Mouse (Mus musculus): ENCODE data around the gene Klhl6. TPM values are rescaled to one million over a fixed set of nuclear protein-coding genes. Genes with fewer than 3 reads are reported as not detected.

The Klhl6 gene
- polyA plus RNA-seq, 1 experiment from 2014 or later: 7.9 TPM

DNA sequence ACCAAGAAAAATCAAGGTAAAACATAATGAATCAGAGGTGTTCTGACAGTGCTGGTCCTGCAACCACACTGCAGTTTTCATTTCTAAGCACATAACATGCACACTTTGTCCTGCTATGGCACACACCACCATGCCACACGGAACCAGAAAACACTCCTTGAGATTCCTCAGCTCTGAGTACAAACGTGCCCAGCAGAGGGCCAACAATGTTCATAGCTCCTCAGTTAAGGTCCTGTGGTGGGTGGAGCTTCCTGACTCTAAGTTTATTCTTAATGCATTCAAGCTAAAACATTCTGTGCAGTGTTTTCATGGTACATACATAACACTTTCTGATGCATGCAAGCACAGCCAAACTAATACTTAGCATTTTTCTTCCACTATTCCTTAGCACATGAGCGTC, 74.5 kb downstream of the Klhl6 start:
- 63% methylated on average over 3 of the region's 3 CpGs for WGBS
- H3K27ac ChIP-seq: no peak overlapping the region
- no peaks in the 10 kb centered on the region for H3K4me1 ChIP-seq
- no peak overlapping the region for H3K4me2 ChIP-seq
- ATAC-seq (ENCODE audit: insufficient number of reproducible peaks, low FRiP score, low TSS enrichment, low read depth): no peak
- no peaks in the 10 kb centered on the region for H3K27me3 ChIP-seq
- no peaks in the 10 kb centered on the region for H3K9me3 ChIP-seq
- no peaks in the 10 kb centered on the region for H3K36me3 ChIP-seq
- no peak overlapping the region for H3K4me3 ChIP-seq
- H3K9ac ChIP-seq: no peak overlapping the region

- no peak for ATAC-seq (ENCODE audit: insufficient number of reproducible peaks, low FRiP score, low TSS enrichment, low read depth)
- Histone ChIP-seq H3K4me1 (no peaks in the 10 kb centered on the region), H3K27ac (no peak overlapping the region), H3K9me3 (no peaks in the 10 kb centered on the region), H3K4me3 (no peak overlapping the region), H3K36me3 (no peaks in the 10 kb centered on the region), H3K9ac (no peak overlapping the region), H3K27me3 (no peaks in the 10 kb centered on the region), H3K4me2 (no peak overlapping the region)
- WGBS: 35% methylated on average over 2 of the region's 2 CpGs
These were observed 75.7 kb downstream of the Klhl6 start for GRCm38 (mm10) chr16:19907103-19907502.

DNA sequence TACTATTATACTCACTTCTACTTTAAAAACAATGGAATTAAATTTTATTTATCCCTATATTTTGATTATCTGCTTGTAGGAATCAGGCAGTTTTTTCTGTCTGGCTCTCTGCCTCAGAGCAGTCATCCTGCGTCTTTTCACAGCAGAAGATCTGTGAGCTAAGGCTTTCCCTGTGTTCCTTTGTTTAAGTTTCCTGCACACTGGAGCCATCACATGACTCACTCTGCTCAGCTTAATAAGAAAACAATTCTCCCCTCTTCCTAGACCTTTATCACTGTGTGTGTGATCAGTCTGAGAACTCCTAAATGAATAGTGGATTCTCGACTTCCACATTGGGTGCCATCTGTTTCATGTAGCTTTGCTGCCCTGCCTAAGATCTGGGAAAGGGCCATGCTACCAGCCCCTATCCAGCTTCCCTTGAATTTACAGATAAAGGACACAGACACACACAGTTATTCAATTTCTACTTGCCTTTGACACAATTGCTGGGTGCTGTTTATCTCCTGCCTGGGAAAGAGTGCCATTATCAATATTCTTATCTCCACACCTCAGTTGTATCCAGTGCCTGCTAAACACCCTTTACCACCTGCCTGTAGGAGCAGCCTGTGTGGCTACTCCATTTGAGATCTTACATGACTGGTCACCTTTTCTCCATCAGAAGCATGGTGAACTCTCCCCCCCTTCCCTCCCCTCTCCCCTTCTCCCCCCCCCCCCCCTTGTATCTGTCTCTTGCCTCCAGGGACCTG, 77.9 kb downstream of the Klhl6 start:
- no peaks in the 10 kb centered on the region for H3K36me3 ChIP-seq
- H3K4me3 ChIP-seq: no peak overlapping the region
- H3K27ac ChIP-seq: no peak overlapping the region
- no peak overlapping the region for H3K9ac ChIP-seq
- H3K9me3 ChIP-seq: no peaks in the 10 kb centered on the region
- ATAC-seq (ENCODE audit: insufficient number of reproducible peaks, low FRiP score, low TSS enrichment, low read depth): no peak
- WGBS: 55% methylated on average over 2 of the region's 2 CpGs
- no peaks in the 10 kb centered on the region for H3K4me1 ChIP-seq
- no peak overlapping the region for H3K4me2 ChIP-seq
- no peaks in the 10 kb centered on the region for H3K27me3 ChIP-seq

GRCm38 (mm10) chr16:19903792-19904191, 79.0 kb downstream of the Klhl6 start:
- Histone ChIP-seq H3K4me1 (no peaks in the 10 kb centered on the region), H3K4me2 (no peak overlapping the region), H3K27ac (no peak overlapping the region), H3K9ac (no peak overlapping the region), H3K36me3 (no peaks in the 10 kb centered on the region), H3K27me3 (no peaks in the 10 kb centered on the region), H3K9me3 (no peaks in the 10 kb centered on the region), H3K4me3 (no peak overlapping the region)
- 93% methylated on average over 1 of the region's 1 CpGs for WGBS
- ATAC-seq (ENCODE audit: insufficient number of reproducible peaks, low FRiP score, low TSS enrichment, low read depth): no peak

Other genes with a start within 250 kb of the Klhl6 start
- 12.2 and 13.5 TPM in 2 replicates for gene B3gnt5, start 222.8 kb downstream of the Klhl6 start, polyA plus RNA-seq (2015; fragmentation: Nextera tagmentation; extraction: Ambion mirVana)
- gene Klhl24, start 114.5 kb upstream of the Klhl6 start, polyA plus RNA-seq (2015; fragmentation: Nextera tagmentation; extraction: Ambion mirVana): 20.0 and 24.0 TPM in 2 replicates
- 24.7 and 26.5 TPM in 2 replicates for gene Yeats2, start 158.0 kb upstream of the Klhl6 start, polyA plus RNA-seq (2015; fragmentation: Nextera tagmentation; extraction: Ambion mirVana)